Mouse (Mus musculus) limb, embryonic 10.5 days (tissue): ENCODE data around the gene Chrnb4. TPM values are rescaled to one million over a fixed set of nuclear protein-coding genes. Genes with fewer than 3 reads are reported as not detected.

Source experiments
- DNase-seq: peaks from one replicate; pipeline ENCODE4 v3.0.0-alpha.2; 2017; ENCODE audit warnings: low spot score
- H3K27ac ChIP-seq: fragments of 300-500 bp; sonication (generic); 2 replicates; pipeline ENCODE4 v1.5.1; 2016; ENCODE audit warnings: mild to moderate bottlenecking
- H3K27me3 ChIP-seq: fragments of 300-500 bp; sonication (generic); 2 replicates; pipeline ENCODE4 v1.6.1; 2016; ENCODE audit warnings: low read depth, mild to moderate bottlenecking; ENCODE audit not compliant: poor library complexity, severe bottlenecking
- H3K36me3 ChIP-seq: fragments of 300-500 bp; sonication (generic); 2 replicates; pipeline ENCODE4 v1.6.1; 2016; ENCODE audit warnings: mild to moderate bottlenecking, moderate library complexity
- H3K4me1 ChIP-seq: fragments of 300-500 bp; sonication (generic); 2 replicates; pipeline ENCODE4 v1.6.1; 2016
- H3K4me3 ChIP-seq: fragments of 300-500 bp; sonication (generic); 2 replicates; pipeline ENCODE4 v1.5.1; 2016; ENCODE audit warnings: mild to moderate bottlenecking, moderate library complexity
- H3K9me3 ChIP-seq: fragments of 300-500 bp; sonication (generic); replicated peaks from 2 replicates; pipeline ENCODE4 v1.6.1; 2016; ENCODE audit warnings: mild to moderate bottlenecking
- WGBS: fragments of 180-500 bp; shearing (Covaris S2); methylation state at CpG from one replicate; pipeline ENCODE4 v1.1.7; 2016; 5-methylcytosine and 5-hydroxymethylcytosine counted together
- polyA plus RNA-seq: library from polyadenylated mRNA; unstranded; fragments of >200 nt; fragmentation: Nextera tagmentation; extraction: Ambion mirVana; gene quantifications from 2 replicates; pipeline ENCODE4 v1.2.1, GENCODE M21; 2016

Gene Chrnb4
- polyA plus RNA-seq, 1 experiment from 2014 or later, result 0.40 TPM

- no peak overlapping the region for H3K27ac ChIP-seq
- no peaks in the 10 kb centered on the region for H3K36me3 ChIP-seq
- DNase-seq, result no peak
- H3K27me3 ChIP-seq, result peaks cover 41% of the 10 kb centered on the region
- H3K4me1 ChIP-seq, result peaks cover 27% of the 10 kb centered on the region
- WGBS, result 83% methylated on average over 2 of the region's 2 CpGs
- H3K4me3 ChIP-seq, result no peak overlapping the region
- no peaks in the 10 kb centered on the region for H3K9me3 ChIP-seq
These were observed 3.6 kb downstream of the Chrnb4 start for GRCm38 (mm10) chr9:55045001-55045400.

GRCm38 (mm10) chr9:55043688-55044087 lies 4.9 kb downstream of the Chrnb4 start:
- H3K36me3 ChIP-seq, result no peaks in the 10 kb centered on the region
- DNase-seq, result no peak
- H3K4me3 ChIP-seq, result no peak overlapping the region
- no peaks in the 10 kb centered on the region for H3K9me3 ChIP-seq
- peaks cover 21% of the 10 kb centered on the region for H3K4me1 ChIP-seq
- 5% methylated on average over 8 of the region's 8 CpGs for WGBS
- H3K27me3 ChIP-seq, result peaks cover 35% of the 10 kb centered on the region
- H3K27ac ChIP-seq, result no peak overlapping the region

GRCm38 (mm10) chr9:55041389-55041788 lies 7.2 kb downstream of the Chrnb4 start:
- Histone ChIP-seq H3K4me1 (peaks cover 11% of the 10 kb centered on the region), H3K27ac (no peak overlapping the region), H3K36me3 (no peaks in the 10 kb centered on the region), H3K9me3 (no peaks in the 10 kb centered on the region), H3K27me3 (peaks cover 24% of the 10 kb centered on the region; the same call in 1 of the 2 replicates), H3K4me3 (no peak overlapping the region)
- no peak for DNase-seq
- 47% methylated on average over 2 of the region's 2 CpGs for WGBS

GRCm38 (mm10) chr9:55039983-55040382 lies 8.6 kb downstream of the Chrnb4 start:
- Histone ChIP-seq H3K9me3 (no peaks in the 10 kb centered on the region), H3K27me3 (peaks cover 12% of the 10 kb centered on the region; the same call in 1 of the 2 replicates), H3K36me3 (no peaks in the 10 kb centered on the region), H3K4me1 (peaks cover 11% of the 10 kb centered on the region), H3K4me3 (no peak overlapping the region), H3K27ac (no peak overlapping the region)
- 78% methylated on average over 5 of the region's 5 CpGs for WGBS
- DNase-seq, result no peak

DNA sequence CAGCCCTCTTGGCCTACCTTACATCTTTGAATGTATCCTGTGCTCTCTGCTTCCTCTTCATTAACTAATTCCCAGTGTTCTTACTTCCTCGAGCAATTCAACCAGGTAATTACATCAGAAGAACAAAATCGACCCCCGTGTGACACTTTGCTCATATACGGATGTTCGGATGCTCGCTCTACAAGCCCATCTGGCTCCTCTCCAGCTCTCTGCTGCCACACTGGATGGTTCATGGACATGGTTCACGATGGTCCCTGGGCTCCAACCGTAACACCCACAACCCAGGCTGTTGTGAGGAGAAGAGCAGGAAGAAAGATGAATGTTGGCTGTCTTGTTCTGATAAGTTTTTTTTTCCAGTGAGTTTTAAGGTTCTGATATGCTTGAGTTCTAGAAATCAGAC lies 9.6 kb downstream of the Chrnb4 start:
- Histone ChIP-seq H3K4me3 (no peak overlapping the region), H3K9me3 (no peaks in the 10 kb centered on the region), H3K36me3 (no peaks in the 10 kb centered on the region), H3K4me1 (peaks cover 4% of the 10 kb centered on the region), H3K27ac (no peak overlapping the region), H3K27me3 (peaks cover 4% of the 10 kb centered on the region; the same call in 1 of the 2 replicates)
- 87% methylated on average over 8 of the region's 8 CpGs for WGBS
- DNase-seq, result no peak

- no peak overlapping the region for H3K4me3 ChIP-seq
- no peak for DNase-seq
- H3K4me1 ChIP-seq, result peaks cover 2% of the 10 kb centered on the region
- 66% methylated on average over 6 of the region's 6 CpGs for WGBS
- H3K9me3 ChIP-seq, result no peaks in the 10 kb centered on the region
- H3K36me3 ChIP-seq, result no peaks in the 10 kb centered on the region
- H3K27ac ChIP-seq, result no peak overlapping the region
- peaks cover 46% of the 10 kb centered on the region for H3K27me3 ChIP-seq
These were observed 17.0 kb downstream of the Chrnb4 start for GRCm38 (mm10) chr9:55031435-55032167.

DNA sequence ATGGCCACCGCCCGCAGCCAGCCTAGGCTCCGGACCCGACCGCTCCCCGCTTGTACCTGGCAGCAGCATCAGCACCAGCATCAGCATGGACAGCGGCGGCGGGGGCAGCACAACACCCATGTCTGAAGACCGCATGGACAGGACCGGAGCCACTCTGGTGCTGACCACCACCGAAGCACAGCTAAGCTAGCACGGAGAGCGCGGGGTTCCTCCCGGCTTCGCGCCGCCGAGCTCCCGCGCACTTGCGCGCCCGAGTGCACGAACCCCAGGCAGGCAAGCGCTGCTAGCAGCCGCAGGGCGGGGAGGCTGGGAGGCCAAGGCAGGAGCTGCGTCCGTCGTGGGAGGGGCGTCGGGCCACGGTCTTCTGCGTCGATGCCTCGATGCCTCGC lies 22.3 kb downstream of the Chrnb4 start, which contains the start of gene Chrna3:
Gene Chrna3 (minus strand): TSS at position 288 of the 389 bp plus-strand sequence.
- H3K27me3 ChIP-seq, result peaks cover 66% of the 10 kb centered on the region
- H3K4me3 ChIP-seq, result peak within 1 kb of the TSS; percentile 54
- no peaks in the 10 kb centered on the region for H3K36me3 ChIP-seq
- H3K4me1 ChIP-seq, result peaks cover 17% of the 10 kb centered on the region
- peak within 1 kb of the TSS; percentile 53 for H3K27ac ChIP-seq
- under 1% methylated on average over 39 of the region's 39 CpGs for WGBS
- no peaks in the 10 kb centered on the region for H3K9me3 ChIP-seq
- DNase-seq, result peak; percentile 81

GRCm38 (mm10) chr9:55025534-55026274 lies 22.9 kb downstream of the Chrnb4 start:
- no peaks in the 10 kb centered on the region for H3K9me3 ChIP-seq
- DNase-seq, result no peak
- 15% methylated on average over 38 of the region's 38 CpGs for WGBS
- peak overlapping the region; percentile 53; the same call in 1 of the 2 replicates for H3K27ac ChIP-seq
- H3K27me3 ChIP-seq, result peaks cover 65% of the 10 kb centered on the region
- peaks cover 17% of the 10 kb centered on the region for H3K4me1 ChIP-seq
- H3K4me3 ChIP-seq, result peak overlapping the region; percentile 54
- no peaks in the 10 kb centered on the region for H3K36me3 ChIP-seq

GRCm38 (mm10) chr9:55023902-55024583 lies 24.5 kb downstream of the Chrnb4 start:
- peak; percentile 92 for DNase-seq
- 37% methylated on average over 13 of the region's 13 CpGs for WGBS
- Histone ChIP-seq H3K9me3 (no peaks in the 10 kb centered on the region), H3K27me3 (peaks cover 50% of the 10 kb centered on the region), H3K27ac (no peak overlapping the region), H3K4me1 (peaks cover 17% of the 10 kb centered on the region), H3K36me3 (no peaks in the 10 kb centered on the region), H3K4me3 (no peak overlapping the region)

DNA sequence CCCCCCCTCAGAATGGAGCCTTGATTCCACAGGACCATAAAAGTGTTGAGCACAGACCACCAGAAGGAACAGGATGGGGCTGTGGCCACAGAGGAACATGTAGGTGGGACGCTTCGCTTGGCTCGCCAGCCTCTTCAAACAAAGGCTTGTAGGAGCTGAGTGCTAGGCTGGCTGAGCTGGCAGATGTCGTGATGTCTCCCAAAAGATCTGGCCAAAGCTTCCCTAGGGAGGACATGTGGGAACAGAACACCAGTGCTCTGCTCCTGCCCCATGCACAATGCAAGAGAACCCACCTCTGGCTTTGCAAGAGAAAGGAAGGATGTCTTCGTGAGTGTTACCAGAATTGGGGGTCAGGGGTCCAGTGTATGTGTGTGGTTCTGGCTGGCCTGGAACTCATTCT lies 25.3 kb downstream of the Chrnb4 start:
- H3K36me3 ChIP-seq, result no peaks in the 10 kb centered on the region
- no peak overlapping the region for H3K4me3 ChIP-seq
- H3K27me3 ChIP-seq, result peaks cover 46% of the 10 kb centered on the region
- H3K9me3 ChIP-seq, result no peaks in the 10 kb centered on the region
- no peak for DNase-seq
- no peak overlapping the region for H3K27ac ChIP-seq
- WGBS, result 90% methylated on average over 5 of the region's 5 CpGs
- H3K4me1 ChIP-seq, result peaks cover 17% of the 10 kb centered on the region

GRCm38 (mm10) chr9:55016926-55017325 lies 31.7 kb downstream of the Chrnb4 start:
- 83% methylated on average over 3 of the region's 3 CpGs for WGBS
- Histone ChIP-seq H3K9me3 (no peaks in the 10 kb centered on the region), H3K4me1 (no peaks in the 10 kb centered on the region), H3K27me3 (no peaks in the 10 kb centered on the region), H3K4me3 (no peak overlapping the region), H3K36me3 (no peaks in the 10 kb centered on the region), H3K27ac (no peak overlapping the region)
- DNase-seq, result no peak

DNA sequence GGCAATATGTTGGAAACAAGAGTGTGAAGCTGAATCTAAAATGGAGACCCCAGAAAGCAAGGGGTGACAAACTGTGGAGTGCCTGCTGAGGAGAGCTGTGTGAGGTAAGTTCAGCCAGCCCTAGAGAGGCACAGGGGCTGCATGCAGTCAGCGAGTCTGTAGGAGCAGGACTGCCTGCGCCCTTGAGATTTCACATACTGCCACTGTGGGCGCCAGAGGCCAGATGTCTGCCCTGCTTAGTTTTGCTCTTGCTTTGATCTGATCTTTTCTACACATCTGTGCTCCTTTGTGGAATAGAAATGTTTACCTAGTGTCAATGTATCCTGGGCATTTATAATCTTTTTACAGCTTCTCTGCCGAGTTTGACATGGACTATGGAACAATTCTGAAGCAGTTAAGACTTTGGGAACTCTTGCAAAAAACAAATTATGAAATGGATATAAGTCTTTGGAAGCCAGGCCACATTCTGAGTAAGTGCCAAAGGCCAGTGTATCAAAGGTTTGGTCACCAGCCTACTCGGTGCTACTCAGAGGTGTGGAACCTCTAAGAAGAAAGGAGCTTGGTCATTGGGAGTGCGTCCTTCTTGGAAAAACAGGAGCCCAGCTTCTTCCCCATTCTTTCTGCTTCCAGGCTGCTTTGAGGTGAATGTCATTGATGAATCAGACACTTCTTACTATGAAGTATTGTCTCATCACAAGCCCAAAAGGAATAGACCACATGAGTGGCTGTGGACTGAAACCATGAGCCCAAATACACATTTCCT lies 37.8 kb downstream of the Chrnb4 start:
- Histone ChIP-seq H3K27me3 (no peaks in the 10 kb centered on the region), H3K4me3 (no peak overlapping the region), H3K9me3 (no peaks in the 10 kb centered on the region), H3K36me3 (no peaks in the 10 kb centered on the region), H3K27ac (no peak overlapping the region), H3K4me1 (no peaks in the 10 kb centered on the region)
- 36% methylated on average over 6 of the region's 6 CpGs for WGBS
- DNase-seq, result no peak
